Mouse (Mus musculus): Measurements from ENCODE around the gene Uty.

Uty gene

GRCm38 (mm10) chrY:1245426-1245863 is at the start of gene Uty:
TSS of gene Uty (minus strand) at chrY:1245759.
- DNase-seq (ENCODE audit: low spot score): peak; percentile 75

DNA sequence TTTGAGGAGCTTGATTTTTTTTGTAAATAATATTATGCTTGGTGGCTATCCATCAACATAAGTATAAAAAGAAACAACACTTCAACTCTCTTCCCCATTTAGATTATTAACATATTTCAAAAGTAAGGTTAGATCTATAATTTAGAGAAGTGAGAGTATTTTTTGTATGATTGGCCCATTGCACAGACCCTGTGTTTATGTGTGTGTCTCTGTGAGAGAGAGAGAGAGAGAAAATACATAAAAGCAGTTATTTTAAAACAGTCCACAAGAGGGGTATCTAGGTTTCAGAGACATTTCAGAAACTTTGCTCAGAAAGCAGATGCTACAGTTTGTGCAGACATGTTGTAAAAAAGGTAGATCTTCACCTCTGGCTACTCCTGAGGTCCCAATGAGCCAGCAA is 48.1 kb upstream of the Uty start:
- DNase-seq (ENCODE audit: low spot score): no peak

DNA sequence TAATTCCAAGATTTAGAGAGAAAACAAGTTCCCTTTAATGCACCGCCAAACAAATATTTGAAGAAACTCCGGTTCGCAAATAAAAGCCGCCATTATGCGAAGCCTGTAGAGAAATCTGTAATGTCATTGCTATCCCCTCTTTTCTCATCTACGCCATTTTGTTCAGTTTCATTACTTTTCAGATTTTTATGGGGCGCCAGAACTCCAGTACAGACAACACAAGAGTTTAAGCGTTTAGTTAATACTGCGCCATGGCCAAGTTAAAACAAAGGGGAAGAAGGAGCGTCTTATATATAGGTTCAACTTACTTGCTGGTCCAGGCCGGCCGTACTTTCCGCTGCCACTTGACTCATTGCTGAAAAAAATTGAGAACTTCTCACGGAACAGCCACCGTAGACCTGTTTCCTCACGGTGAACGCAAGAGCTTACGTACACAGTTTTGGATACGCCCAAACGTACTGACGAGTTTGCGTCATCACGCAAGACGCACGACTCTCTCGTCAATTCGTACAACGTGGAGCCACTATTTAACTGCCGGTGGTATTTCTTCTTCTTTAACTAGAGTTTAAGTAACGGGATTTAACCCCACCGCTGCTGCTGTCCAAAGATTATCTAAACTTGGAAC is 40.7 kb upstream of the Uty start, which contains the start of gene Ddx3y:
Gene Ddx3y (minus strand): TSS at position 459 of the 625 bp plus-strand sequence.
- DNase-seq (ENCODE audit: low spot score): peak; percentile 74

GRCm38 (mm10) chrY:1285735-1286134 is 40.2 kb upstream of the Uty start:
- DNase-seq (ENCODE audit: low spot score): peak; percentile 5

GRCm38 (mm10) chrY:1246117-1246516 is 558 bp upstream of the Uty start:
- DNase-seq (ENCODE audit: low spot score): no peak

DNA sequence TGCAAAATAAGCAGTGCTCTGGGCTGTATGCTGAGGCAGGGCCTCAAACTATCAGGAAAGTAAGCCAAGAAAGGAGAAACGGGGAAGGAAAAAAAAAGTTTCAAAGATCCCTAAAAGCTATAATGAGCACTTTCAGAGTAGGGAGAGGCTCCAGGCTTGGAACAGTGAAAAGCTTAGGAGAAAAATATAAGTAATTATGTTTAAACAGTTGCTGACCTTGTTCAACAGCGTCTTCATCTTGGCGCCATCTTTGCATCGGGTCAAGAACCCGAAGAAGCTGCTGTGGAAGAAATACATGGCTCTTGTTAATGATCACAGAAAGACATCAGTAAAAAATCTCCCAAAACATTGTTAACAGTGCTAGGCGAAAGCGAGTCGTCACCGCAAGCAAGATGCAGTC is 619 bp downstream of the Uty start:
- DNase-seq (ENCODE audit: low spot score): no peak

GRCm38 (mm10) chrY:1244421-1244820 is 1.1 kb downstream of the Uty start:
- no peak for DNase-seq (ENCODE audit: low spot score)

GRCm38 (mm10) chrY:1220001-1220400 is 25.6 kb downstream of the Uty start:
- no peak for DNase-seq (ENCODE audit: low spot score)

DNA sequence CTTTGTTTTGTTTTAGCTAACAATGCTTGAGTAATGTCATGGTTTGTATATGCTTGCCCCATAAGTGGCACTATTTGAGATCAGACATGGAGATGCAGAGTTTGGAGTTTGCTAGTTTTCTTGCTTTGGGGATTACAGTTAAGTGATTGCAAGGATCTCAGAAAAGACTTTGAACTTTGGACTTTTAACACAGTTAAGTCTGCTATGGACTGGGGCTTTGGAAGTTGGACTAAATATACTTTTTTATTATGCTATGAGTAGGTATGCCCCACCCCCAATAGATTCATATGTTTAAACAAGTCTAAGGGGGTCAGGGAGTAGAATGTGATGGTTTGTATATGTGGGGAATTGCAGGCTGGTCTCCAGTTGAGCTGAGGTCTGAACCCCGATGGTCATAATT is 67.1 kb downstream of the Uty start:
- DNase-seq (ENCODE audit: low spot score): no peak

GRCm38 (mm10) chrY:1163054-1163453 is 82.5 kb downstream of the Uty start:
- no peak for DNase-seq (ENCODE audit: low spot score)

GRCm38 (mm10) chrY:1116153-1116552 is 129.4 kb downstream of the Uty start:
- no peak for DNase-seq (ENCODE audit: low spot score)

DNA sequence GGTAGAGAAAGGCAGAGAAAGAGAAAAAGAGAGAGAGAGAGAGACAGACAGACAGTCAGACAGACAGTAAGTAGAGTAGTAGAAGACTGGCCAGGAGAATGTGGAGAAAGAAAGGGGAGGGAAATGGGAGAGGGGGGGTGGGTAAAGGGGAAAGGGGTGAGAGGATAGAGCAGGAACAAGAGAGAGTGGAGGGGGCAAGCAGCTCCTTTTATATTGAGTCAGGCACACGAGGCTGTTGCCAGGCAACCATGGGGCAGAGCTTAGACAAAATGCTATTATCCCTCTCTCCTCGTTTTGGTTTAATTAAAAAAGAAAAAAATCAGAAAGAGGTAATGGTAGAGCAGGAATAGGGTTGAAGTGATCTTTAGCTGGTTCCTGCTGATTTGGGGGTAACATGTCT is 131.5 kb downstream of the Uty start:
- no peak for DNase-seq (ENCODE audit: low spot score)
